Mouse (Mus musculus): Measurements from ENCODE around the gene Efcab6. TPM values are rescaled to one million over a fixed set of nuclear protein-coding genes. Genes with fewer than 3 reads are reported as not detected.

The Efcab6 gene
- polyA plus RNA-seq, 1 experiment from 2014 or later = 0.08 TPM

- H3K27me3 ChIP-seq = no peaks in the 10 kb centered on the region
- H3K4me1 ChIP-seq = no peaks in the 10 kb centered on the region
- H3K27ac ChIP-seq = no peak overlapping the region
- no peaks in the 10 kb centered on the region for H3K9me3 ChIP-seq
- H3K4me2 ChIP-seq = no peak overlapping the region
- WGBS = 52% methylated on average over 11 of the region's 11 CpGs
- H3K9ac ChIP-seq = no peak overlapping the region
- H3K4me3 ChIP-seq = no peak overlapping the region
- no peak for ATAC-seq (ENCODE audit: insufficient number of reproducible peaks, insufficient read depth, low FRiP score, low TSS enrichment, low read depth)
- no peaks in the 10 kb centered on the region for H3K36me3 ChIP-seq
Observed at GRCm38 (mm10) chr15:83877155-83877866, 187.9 kb downstream of the Efcab6 start.

DNA sequence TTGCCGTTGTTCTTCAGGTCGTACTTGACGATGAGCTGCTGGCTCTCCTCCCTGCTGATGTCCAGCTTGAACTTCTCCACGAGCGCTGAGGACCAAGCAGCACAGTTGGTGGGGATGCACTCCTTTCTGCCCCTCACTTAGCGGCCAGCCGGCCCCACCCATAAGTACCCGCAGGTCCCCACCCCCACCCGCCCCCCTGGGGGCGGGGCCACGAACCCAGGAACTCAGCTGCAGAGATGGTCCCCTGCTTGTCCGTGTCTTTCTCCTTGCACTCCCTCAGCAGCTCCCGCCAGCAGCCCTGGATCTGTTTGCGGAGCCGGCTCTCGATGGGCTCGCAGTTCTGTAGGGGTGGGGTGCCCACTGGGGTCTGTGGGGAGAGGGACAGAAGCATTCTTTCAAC is 194.2 kb downstream of the Efcab6 start:
- no peak for ATAC-seq (ENCODE audit: insufficient number of reproducible peaks, insufficient read depth, low FRiP score, low TSS enrichment, low read depth)
- Histone ChIP-seq H3K4me3 (0 out of 2 replicates have a peak overlapping the region, but pooled peaks have one; percentile 1), H3K4me2 (peak overlapping the region; percentile 42), H3K27me3 (no peaks in the 10 kb centered on the region; the same call in 1 of the 2 replicates), H3K4me1 (0 out of 2 replicates have a peak, but pooled peaks cover 6% of the 10 kb centered on the region), H3K36me3 (no peaks in the 10 kb centered on the region), H3K9ac (no peak overlapping the region), H3K27ac (no peak overlapping the region), H3K9me3 (no peaks in the 10 kb centered on the region)
- WGBS = 8% methylated on average over 17 of the region's 17 CpGs

DNA sequence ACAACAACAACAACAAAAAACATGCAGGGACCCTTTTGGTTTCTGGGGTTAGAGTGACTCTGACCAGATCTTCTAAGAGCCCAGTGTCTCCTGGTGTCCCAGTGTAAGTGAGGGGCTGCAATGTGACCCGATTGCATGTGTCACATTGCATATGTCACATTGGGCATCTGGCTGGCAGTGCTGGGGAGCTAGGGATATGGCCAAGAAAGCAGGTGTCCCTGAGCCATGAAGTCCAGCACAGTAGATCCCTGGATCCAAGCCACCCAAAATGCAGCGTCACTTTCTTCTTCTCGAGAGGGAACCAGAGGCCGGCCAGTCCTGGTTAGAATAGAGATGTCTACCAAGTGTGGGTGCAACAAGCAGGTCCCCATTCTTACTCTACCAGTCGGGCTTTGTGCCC is 199.6 kb downstream of the Efcab6 start:
- H3K36me3 ChIP-seq = no peaks in the 10 kb centered on the region

GRCm38 (mm10) chr15:83857129-83857528 is 208.1 kb downstream of the Efcab6 start:
- H3K9me3 ChIP-seq = no peaks in the 10 kb centered on the region
- no peaks in the 10 kb centered on the region for H3K27me3 ChIP-seq
- H3K27ac ChIP-seq = no peak overlapping the region
- no peak overlapping the region for H3K4me2 ChIP-seq
- no peaks in the 10 kb centered on the region for H3K36me3 ChIP-seq
- no peak overlapping the region for H3K9ac ChIP-seq
- H3K4me3 ChIP-seq = no peak overlapping the region
- ATAC-seq (ENCODE audit: insufficient number of reproducible peaks, insufficient read depth, low FRiP score, low TSS enrichment, low read depth) = no peak
- 22% methylated on average over 8 of the region's 8 CpGs for WGBS
- H3K4me1 ChIP-seq = no peaks in the 10 kb centered on the region

More for the DNA sequence above, 199.6 kb downstream of the Efcab6 start:
- Histone ChIP-seq H3K4me1 (0 out of 2 replicates have a peak, but pooled peaks cover under 1% of the 10 kb centered on the region), H3K27ac (no peak overlapping the region), H3K4me3 (no peak overlapping the region), H3K9me3 (no peaks in the 10 kb centered on the region), H3K4me2 (no peak overlapping the region), H3K27me3 (no peaks in the 10 kb centered on the region; the same call in 1 of the 2 replicates), H3K9ac (no peak overlapping the region)
- ATAC-seq (ENCODE audit: insufficient number of reproducible peaks, insufficient read depth, low FRiP score, low TSS enrichment, low read depth) = no peak
- 82% methylated on average over 5 of the region's 5 CpGs for WGBS

DNA sequence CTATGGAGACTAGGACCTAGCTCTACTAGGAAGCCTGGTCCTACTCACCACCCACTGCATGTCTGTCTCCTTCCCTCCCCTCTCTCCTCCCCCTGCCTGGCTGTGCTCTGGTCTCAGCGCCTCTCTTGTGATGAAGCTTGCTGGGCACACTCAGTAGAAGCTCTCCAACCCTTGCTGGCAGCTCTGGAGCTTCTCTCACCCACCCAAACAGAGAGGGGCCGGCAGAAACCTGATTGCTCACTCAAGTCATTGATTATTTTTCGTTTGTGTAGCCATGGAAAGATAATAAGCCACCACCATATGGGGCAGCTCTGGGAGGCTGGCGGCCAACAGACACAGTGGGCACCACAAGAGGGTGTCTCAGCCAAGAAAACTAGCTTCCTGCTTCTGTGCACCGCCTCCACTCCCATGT is 211.8 kb downstream of the Efcab6 start:
- H3K9ac ChIP-seq = no peak overlapping the region
- WGBS = 71% methylated on average over 5 of the region's 5 CpGs
- no peaks in the 10 kb centered on the region for H3K36me3 ChIP-seq
- H3K9me3 ChIP-seq = no peaks in the 10 kb centered on the region
- H3K4me2 ChIP-seq = no peak overlapping the region
- no peak for ATAC-seq (ENCODE audit: insufficient number of reproducible peaks, insufficient read depth, low FRiP score, low TSS enrichment, low read depth)
- no peak overlapping the region for H3K27ac ChIP-seq
- H3K27me3 ChIP-seq = no peaks in the 10 kb centered on the region
- no peaks in the 10 kb centered on the region for H3K4me1 ChIP-seq
- H3K4me3 ChIP-seq = no peak overlapping the region

GRCm38 (mm10) chr15:83848193-83848592 is 217.0 kb downstream of the Efcab6 start:
- Histone ChIP-seq H3K4me3 (no peak overlapping the region), H3K9ac (no peak overlapping the region), H3K36me3 (no peaks in the 10 kb centered on the region), H3K27me3 (peaks cover 7% of the 10 kb centered on the region; the same call in 1 of the 2 replicates), H3K9me3 (no peaks in the 10 kb centered on the region), H3K27ac (no peak overlapping the region), H3K4me2 (no peak overlapping the region), H3K4me1 (peaks cover 14% of the 10 kb centered on the region)
- 66% methylated on average over 9 of the region's 9 CpGs for WGBS
- ATAC-seq (ENCODE audit: insufficient number of reproducible peaks, insufficient read depth, low FRiP score, low TSS enrichment, low read depth) = no peak

- Histone ChIP-seq H3K9me3 (no peaks in the 10 kb centered on the region), H3K27me3 (peaks cover 9% of the 10 kb centered on the region; the same call in 1 of the 2 replicates), H3K4me2 (no peak overlapping the region), H3K27ac (no peak overlapping the region), H3K36me3 (no peaks in the 10 kb centered on the region), H3K9ac (no peak overlapping the region), H3K4me3 (no peak overlapping the region), H3K4me1 (peaks cover 18% of the 10 kb centered on the region)
- ATAC-seq (ENCODE audit: insufficient number of reproducible peaks, insufficient read depth, low FRiP score, low TSS enrichment, low read depth) = no peak
- WGBS = 62% methylated on average over 4 of the region's 4 CpGs
Observed at GRCm38 (mm10) chr15:83847512-83847911, 217.7 kb downstream of the Efcab6 start.

GRCm38 (mm10) chr15:83846592-83846991 is 218.6 kb downstream of the Efcab6 start:
- Histone ChIP-seq H3K27me3 (peaks cover 17% of the 10 kb centered on the region; the same call in 1 of the 2 replicates), H3K36me3 (no peaks in the 10 kb centered on the region), H3K4me1 (peaks cover 22% of the 10 kb centered on the region), H3K27ac (no peak overlapping the region), H3K4me3 (no peak overlapping the region), H3K9ac (no peak overlapping the region), H3K4me2 (no peak overlapping the region), H3K9me3 (no peaks in the 10 kb centered on the region)
- no peak for ATAC-seq (ENCODE audit: insufficient number of reproducible peaks, insufficient read depth, low FRiP score, low TSS enrichment, low read depth)
- WGBS = 27% methylated on average over 8 of the region's 8 CpGs

GRCm38 (mm10) chr15:83845734-83846133 is 219.4 kb downstream of the Efcab6 start:
- no peak for ATAC-seq (ENCODE audit: insufficient number of reproducible peaks, insufficient read depth, low FRiP score, low TSS enrichment, low read depth)
- Histone ChIP-seq H3K9me3 (no peaks in the 10 kb centered on the region), H3K27me3 (peaks cover 24% of the 10 kb centered on the region; the same call in 1 of the 2 replicates), H3K4me2 (no peak overlapping the region), H3K36me3 (no peaks in the 10 kb centered on the region), H3K4me1 (peaks cover 22% of the 10 kb centered on the region), H3K4me3 (no peak overlapping the region), H3K27ac (no peak overlapping the region), H3K9ac (no peak overlapping the region)
- WGBS = 57% methylated on average over 11 of the region's 11 CpGs

GRCm38 (mm10) chr15:83842915-83843789 is 222.0 kb downstream of the Efcab6 start:
- ATAC-seq (ENCODE audit: insufficient number of reproducible peaks, insufficient read depth, low FRiP score, low TSS enrichment, low read depth) = no peak
- H3K9ac ChIP-seq = 0 out of 2 replicates have a peak overlapping the region, but pooled peaks have one; percentile 21
- no peak overlapping the region for H3K27ac ChIP-seq
- 16% methylated on average over 22 of the region's 22 CpGs for WGBS
- peaks cover 28% of the 10 kb centered on the region for H3K27me3 ChIP-seq
- H3K4me1 ChIP-seq = peaks cover 22% of the 10 kb centered on the region
- no peak overlapping the region for H3K4me3 ChIP-seq
- H3K9me3 ChIP-seq = no peaks in the 10 kb centered on the region
- no peaks in the 10 kb centered on the region for H3K36me3 ChIP-seq
- H3K4me2 ChIP-seq = peak overlapping the region; percentile 20; the same call in 1 of the 2 replicates

DNA sequence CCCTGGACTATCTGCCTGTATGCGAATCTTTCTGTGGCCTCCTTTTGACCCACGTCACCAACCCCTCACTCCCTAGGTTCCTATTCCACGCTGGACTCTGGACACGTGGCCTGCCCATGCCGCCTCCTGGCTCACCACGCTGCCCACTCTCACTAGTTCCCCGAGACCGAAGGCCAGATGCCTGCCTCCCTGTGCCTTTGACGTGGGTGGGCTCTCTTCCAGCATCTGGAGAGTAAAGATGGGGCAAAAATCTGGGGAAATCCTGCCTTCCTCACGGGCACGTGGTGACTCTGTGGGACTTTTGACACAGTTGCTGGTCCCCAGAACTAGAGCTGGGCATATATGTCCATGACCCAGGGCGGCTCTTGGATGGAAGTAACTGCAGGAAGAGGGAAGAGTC is 222.8 kb downstream of the Efcab6 start:
- Histone ChIP-seq H3K4me2 (no peak overlapping the region), H3K27me3 (peaks cover 28% of the 10 kb centered on the region), H3K9ac (no peak overlapping the region), H3K27ac (no peak overlapping the region), H3K9me3 (no peaks in the 10 kb centered on the region), H3K36me3 (no peaks in the 10 kb centered on the region), H3K4me1 (peaks cover 15% of the 10 kb centered on the region), H3K4me3 (no peak overlapping the region)
- WGBS = 69% methylated on average over 12 of the region's 12 CpGs
- ATAC-seq (ENCODE audit: insufficient number of reproducible peaks, insufficient read depth, low FRiP score, low TSS enrichment, low read depth) = no peak
